Mouse (Mus musculus): Measurements from ENCODE around the gene Gm3005.
"Not testable (repeated sequence)": the region's sequence is repeated elsewhere in the genome, so short reads cannot be mapped to it uniquely, and the experiment has no call there.

- TF ChIP-seq CTCF (IDR thresholded peaks at IDR 0.05; ENCODE audit: low read depth); EP300 (optimal IDR thresholded peaks at IDR 0.05): not testable (repeated sequence)
Observed at GRCm38 (mm10) chr14:3449079-3449478, 21.2 kb downstream of the Gm3005 start, which contains the start of gene Gm10408.

All from stomach, postnatal 0 days (tissue).